7 mouse cellular contexts compared by ENCODE assay signal in genomic region chr17:3792597-3792996, GRCm38 (mm10).
DNase-seq lines count a peak whose midpoint lies in the region; ATAC-seq lines count a peak whose summit lies in the region.

No protein-coding gene starts in this region.

- no peak for ATAC-seq in midbrain, embryonic 14.5 days (ENCODE audit: low FRiP score, low TSS enrichment)

- H3K27ac ChIP-seq in midbrain, embryonic 14.5 days (replicated peaks; ENCODE audit: low read depth, low read length) = no peak overlapping the region

- WGBS in midbrain, embryonic 14.5 days = 20% methylated on average over 2 of the region's 2 CpGs

- H3K27me3 ChIP-seq in midbrain, embryonic 14.5 days (ENCODE audit: control insufficient read depth, insufficient read depth, low read length) = no peaks in the 10 kb centered on the region

- no peaks in the 10 kb centered on the region for H3K4me1 ChIP-seq in midbrain, embryonic 14.5 days (ENCODE audit: control insufficient read depth, insufficient read depth, low read length)

- no peak overlapping the region for H3K4me2 ChIP-seq in midbrain, embryonic 14.5 days (ENCODE audit: low read length)

- peak; percentile 13 for DNase-seq in right cerebral cortex, adult 18-20 months
- no peak for DNase-seq in right cerebral cortex, postnatal 36 days (ENCODE audit: low spot score in 2 of 2)
- DNase-seq in cerebellum, adult 9-10 months = peak; percentile 1
- peak; percentile 3 to 17 for DNase-seq in frontal cortex, postnatal 10 days (ENCODE audit: low spot score in 2 of 2)
- DNase-seq in layer of hippocampus, postnatal 10 days (ENCODE audit: low spot score in 2 of 2) = peak; percentile 34 to 57
- DNase-seq in midbrain, embryonic 14.5 days = peak; percentile 78
- no peak for DNase-seq in spleen, adult 12 weeks (ENCODE audit: low spot score)

- no peak overlapping the region for H3K4me3 ChIP-seq in midbrain, embryonic 14.5 days (replicated peaks; ENCODE audit: low read depth, low read length)

- H3K9me3 ChIP-seq in midbrain, embryonic 14.5 days (ENCODE audit: control insufficient read depth, low read length) = no peaks in the 10 kb centered on the region

- H3K36me3 ChIP-seq in midbrain, embryonic 14.5 days (ENCODE audit: control insufficient read depth, insufficient read depth, low read length) = no peaks in the 10 kb centered on the region

- H3K9ac ChIP-seq in midbrain, embryonic 14.5 days (replicated peaks; ENCODE audit: low read length) = no peak overlapping the region

Comparison
In these comparisons a context has a peak if more than half of its experiments do, and no peak if none do; other contexts are left out.
1. DNase-seq: peak in right cerebral cortex, adult 18-20 months (single experiment), cerebellum, adult 9-10 months (single experiment), frontal cortex, postnatal 10 days (2 of 2), layer of hippocampus, postnatal 10 days (2 of 2) and midbrain, embryonic 14.5 days (single experiment); none in right cerebral cortex, postnatal 36 days (0 of 2) and spleen, adult 12 weeks (single experiment).